Mouse (Mus musculus) CD4-positive, CD25-positive, alpha-beta regulatory T cell, adult 2 months (primary cell): ENCODE data around the gene Ankrd49.

ENCODE experiments used
- DNase-seq: peaks from one replicate; pipeline ENCODE4 v3.0.0-alpha.2; 2012; ENCODE audit warnings: low read depth, low spot score

Ankrd49 gene

GRCm38 (mm10) chr9:14784039-14785002 is at the start of gene Ankrd49, which contains the start of gene Mre11a:
Ankrd49 (minus strand) TSS chr9:14784856.
Mre11a (plus strand) TSS chr9:14784654.
- peak; percentile 96 for DNase-seq

GRCm38 (mm10) chr9:14832046-14832445 is 47.4 kb upstream of the Ankrd49 start:
- peak; percentile 63 for DNase-seq

- no peak for DNase-seq
These were observed 43.2 kb upstream of the Ankrd49 start for GRCm38 (mm10) chr9:14827875-14828274.

GRCm38 (mm10) chr9:14824840-14825239 is 40.2 kb upstream of the Ankrd49 start:
- peak; percentile 27 for DNase-seq

- DNase-seq: no peak
These were observed 36.7 kb upstream of the Ankrd49 start for GRCm38 (mm10) chr9:14821396-14821795.

GRCm38 (mm10) chr9:14810111-14810510 is 25.5 kb upstream of the Ankrd49 start:
- no peak for DNase-seq

GRCm38 (mm10) chr9:14806786-14807185 is 22.1 kb upstream of the Ankrd49 start:
- DNase-seq: no peak

GRCm38 (mm10) chr9:14805714-14806113 is 21.1 kb upstream of the Ankrd49 start:
- DNase-seq: no peak

- DNase-seq: no peak
These were observed 2.7 kb upstream of the Ankrd49 start for GRCm38 (mm10) chr9:14787356-14787755.

GRCm38 (mm10) chr9:14778341-14778740 is 6.3 kb downstream of the Ankrd49 start:
- DNase-seq: no peak

- DNase-seq: peak; percentile 63
These were observed 10.8 kb downstream of the Ankrd49 start for GRCm38 (mm10) chr9:14773813-14774212.

- DNase-seq: no peak
These were observed 12.6 kb downstream of the Ankrd49 start for GRCm38 (mm10) chr9:14772074-14772473.

- no peak for DNase-seq
These were observed 13.7 kb downstream of the Ankrd49 start, which contains the start of gene 1700012B09Rik for GRCm38 (mm10) chr9:14770803-14771471. 1700012B09Rik (minus strand) TSS chr9:14771030.

- no peak for DNase-seq
These were observed 14.8 kb downstream of the Ankrd49 start for GRCm38 (mm10) chr9:14769811-14770210.

- DNase-seq: peak; percentile 65
These were observed 19.9 kb downstream of the Ankrd49 start for GRCm38 (mm10) chr9:14764765-14765164.

- DNase-seq: no peak
These were observed 25.4 kb downstream of the Ankrd49 start for GRCm38 (mm10) chr9:14759261-14759660.

- no peak for DNase-seq
These were observed 26.1 kb downstream of the Ankrd49 start for GRCm38 (mm10) chr9:14758590-14758989.

GRCm38 (mm10) chr9:14754469-14754868 is 30.2 kb downstream of the Ankrd49 start:
- DNase-seq: no peak

- no peak for DNase-seq
These were observed 30.7 kb downstream of the Ankrd49 start for GRCm38 (mm10) chr9:14753947-14754346.

GRCm38 (mm10) chr9:14752001-14752522 is 32.6 kb downstream of the Ankrd49 start, which contains the start of gene Fut4:
Fut4 (minus strand) TSS chr9:14752393.
- DNase-seq: peak; percentile 28

GRCm38 (mm10) chr9:14751503-14752000 is 33.1 kb downstream of the Ankrd49 start:
- peak; percentile 24 for DNase-seq
